Mouse (Mus musculus): ENCODE data around the gene Gabrg1. TPM values are rescaled to one million over a fixed set of nuclear protein-coding genes. Genes with fewer than 3 reads are reported as not detected.

The Gabrg1 gene
- total RNA-seq (2015) = not detected in 2 replicates
- not detected in 2 replicates for total RNA-seq (2017)

DNA sequence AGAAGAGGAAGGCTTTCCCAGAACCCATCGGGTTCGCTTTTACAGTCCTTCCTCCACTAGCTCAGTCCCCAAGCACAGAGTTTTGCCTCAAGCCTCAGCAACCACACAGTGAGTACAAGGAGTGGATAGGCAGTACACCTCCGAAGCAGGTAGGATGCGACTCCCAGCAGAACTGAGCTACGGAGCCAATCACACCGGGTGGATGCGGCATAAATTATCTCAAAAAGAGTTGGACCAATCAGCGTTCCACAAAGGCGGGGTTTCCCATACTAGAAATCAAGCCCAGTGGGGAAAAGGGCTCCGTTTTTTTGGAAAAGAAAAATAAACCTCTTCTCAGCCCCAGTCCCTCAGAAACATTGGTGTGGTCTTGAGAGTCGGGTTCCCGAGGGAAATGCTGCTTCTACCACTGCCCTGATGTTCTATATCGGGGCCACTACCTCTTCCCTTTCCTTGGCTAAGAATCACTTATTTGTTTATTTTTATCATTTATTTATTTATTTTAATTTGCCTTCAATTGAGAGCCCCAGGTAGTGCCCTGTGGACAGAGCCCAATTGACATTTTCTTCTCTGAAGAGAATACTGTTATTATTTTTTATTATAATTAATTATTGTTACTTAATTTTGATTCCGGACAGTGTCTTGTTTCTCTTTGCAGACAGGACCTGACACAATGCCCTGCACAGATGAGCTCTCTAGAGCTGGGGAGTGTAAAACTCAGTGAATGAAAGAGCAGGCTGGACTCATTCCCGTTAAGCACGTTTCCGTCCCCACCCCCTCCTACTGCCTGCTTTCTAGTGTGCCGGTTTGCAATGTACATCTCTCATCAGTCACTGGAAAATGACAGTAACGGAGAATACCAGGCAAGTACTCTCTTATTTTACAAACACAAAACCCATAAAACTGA lies at the start of gene Gabrg1:
Gene Gabrg1, minus strand, starts transcription at position 426 of the 904 bp plus-strand sequence.
- ATAC-seq (ENCODE audit: poor library complexity, severe bottlenecking) = no peak

GRCm38 (mm10) chr5:70884026-70884425 lies 41.6 kb upstream of the Gabrg1 start:
- no peak for ATAC-seq (ENCODE audit: poor library complexity, severe bottlenecking)

DNA sequence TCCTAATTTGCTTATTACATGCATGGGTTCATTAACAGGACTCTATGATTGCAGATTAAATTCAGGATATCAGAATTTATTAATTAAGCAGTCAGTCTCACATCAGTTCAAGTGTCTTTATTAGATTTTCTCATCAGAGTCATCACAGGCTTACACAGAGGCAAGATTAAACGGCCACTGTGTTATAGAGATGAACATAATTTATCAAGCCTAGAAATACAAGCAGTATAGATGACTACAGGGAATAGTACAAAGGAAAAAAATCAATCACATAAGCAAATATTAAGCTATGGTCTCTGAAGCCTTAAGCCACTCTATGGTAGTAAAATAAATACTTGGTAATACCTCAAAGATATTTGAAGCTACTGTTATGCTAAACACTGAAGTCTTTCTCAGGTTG lies 27.7 kb upstream of the Gabrg1 start:
- ATAC-seq (ENCODE audit: poor library complexity, severe bottlenecking) = no peak

DNA sequence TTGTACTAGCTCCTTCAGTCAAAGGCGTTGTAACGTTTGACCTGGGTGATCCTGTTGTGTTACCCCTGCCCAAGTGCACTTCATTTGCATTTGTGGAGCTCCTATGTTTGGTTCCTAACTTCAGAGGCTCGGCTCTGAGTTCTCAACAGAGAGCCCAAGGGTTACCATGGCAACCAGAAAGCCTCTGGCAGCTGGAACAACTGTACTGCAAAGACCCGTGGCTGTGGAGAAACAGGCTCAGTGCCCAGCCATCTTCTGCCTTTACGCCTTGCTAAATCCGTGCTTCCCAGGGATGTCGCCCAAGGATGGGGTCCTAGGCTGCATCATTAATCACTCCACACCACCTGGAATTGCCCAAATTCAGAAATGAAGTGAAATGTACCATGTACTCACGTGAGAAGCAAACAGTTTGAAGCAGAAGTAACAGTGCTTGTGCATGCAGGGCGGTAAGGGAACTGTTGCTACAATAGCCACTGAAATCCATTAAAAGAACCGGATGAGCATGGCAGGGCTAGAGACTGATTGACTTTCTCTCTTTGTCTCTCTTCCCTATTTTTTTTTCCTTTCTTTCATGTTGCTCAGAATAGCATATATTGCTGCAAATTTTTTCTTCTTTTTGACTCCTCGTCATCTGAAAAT lies 798 bp upstream of the Gabrg1 start:
- ATAC-seq (ENCODE audit: poor library complexity, severe bottlenecking) = no peak

- no peak for ATAC-seq (ENCODE audit: poor library complexity, severe bottlenecking)
These were observed 23.7 kb downstream of the Gabrg1 start for GRCm38 (mm10) chr5:70818681-70819080.

GRCm38 (mm10) chr5:70736156-70736555 lies 106.3 kb downstream of the Gabrg1 start:
- no peak for ATAC-seq (ENCODE audit: poor library complexity, severe bottlenecking)

DNA sequence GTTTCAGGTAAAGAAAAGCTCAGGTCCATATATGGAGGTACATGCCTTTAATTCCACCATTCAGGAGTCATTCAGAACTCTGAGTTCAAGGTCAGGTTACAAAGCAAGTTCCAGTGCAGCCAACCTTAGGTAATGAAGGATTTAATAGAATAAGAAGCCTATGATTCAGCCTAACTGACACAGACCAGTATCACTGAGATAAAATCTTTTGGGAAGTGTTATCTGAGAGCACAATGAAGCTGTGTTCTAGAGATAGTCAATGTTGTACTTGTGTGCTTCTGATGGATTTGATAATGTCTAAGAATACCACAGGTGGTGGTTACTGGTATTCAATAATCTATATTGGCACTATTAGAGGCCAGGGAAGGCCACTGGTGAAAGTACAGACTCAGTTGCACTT lies 138.1 kb downstream of the Gabrg1 start:
- ATAC-seq (ENCODE audit: poor library complexity, severe bottlenecking) = no peak
